Mouse (Mus musculus) heart, postnatal 0 days (tissue): ENCODE results near the gene B3gnt7. TPM values are rescaled to one million over a fixed set of nuclear protein-coding genes. Genes with fewer than 3 reads are reported as not detected.

Source experiments
- ATAC-seq: fragments of 200-750 bp; cut with Nextera tagmentation; 2 replicates; pipeline ENCODE4 v1.8.0; 2017; ENCODE audit warnings: low read depth, moderate number of reproducible peaks, moderate library complexity; ENCODE audit not compliant: insufficient read depth
- DNase-seq: peaks from one replicate; pipeline ENCODE4 v3.0.0-alpha.2; 2016; ENCODE audit warnings: low spot score
- H3K27ac ChIP-seq: fragments of 300-500 bp; sonication (generic); 2 replicates; pipeline ENCODE4 v1.5.1; 2014; ENCODE audit warnings: low read depth, mild to moderate bottlenecking
- H3K27me3 ChIP-seq: fragments of 300-500 bp; sonication (generic); 2 replicates; pipeline ENCODE4 v1.6.1; 2014; ENCODE audit warnings: low read length, mixed read lengths; ENCODE audit not compliant: control insufficient read depth, insufficient read depth
- H3K36me3 ChIP-seq: fragments of 300-500 bp; sonication (generic); replicated peaks from 2 replicates; pipeline ENCODE4 v1.6.1; 2014; ENCODE audit warnings: low read length, mixed read lengths; ENCODE audit not compliant: control insufficient read depth, insufficient read depth
- H3K4me1 ChIP-seq: fragments of 300-500 bp; sonication (generic); 2 replicates; pipeline ENCODE4 v1.6.1; 2014; ENCODE audit warnings: antibody characterized with exemption; ENCODE audit not compliant: control insufficient read depth, insufficient read depth
- H3K4me2 ChIP-seq: fragments of 300-500 bp; sonication (generic); 2 replicates; pipeline ENCODE4 v1.6.1; 2014; ENCODE audit warnings: low read depth, mild to moderate bottlenecking, low read length, moderate library complexity
- H3K4me3 ChIP-seq: fragments of 300-500 bp; sonication (generic); 2 replicates; pipeline ENCODE4 v1.5.1; 2014; ENCODE audit warnings: low read depth, low read length
- H3K9ac ChIP-seq: fragments of 300-500 bp; sonication (generic); replicated peaks from 2 replicates; pipeline ENCODE4 v1.6.1; 2014; ENCODE audit warnings: low read depth, low read length, mixed read lengths
- H3K9me3 ChIP-seq: fragments of 300-500 bp; sonication (generic); replicated peaks from 2 replicates; pipeline ENCODE4 v1.6.1; 2016; ENCODE audit warnings: low read length; ENCODE audit not compliant: control insufficient read depth
- CTCF ChIP-seq: IDR thresholded peaks from 2 replicates; pipeline ENCODE4 v1.5.1; 2016; ENCODE audit warnings: antibody characterized with exemption, control low read depth, low read depth
- EP300 ChIP-seq: IDR thresholded peaks from 2 replicates; pipeline ENCODE4 v1.6.1; 2016; ENCODE audit warnings: antibody characterized with exemption, low read depth
- WGBS: fragments of 180-500 bp; shearing (Covaris S2); extraction: QIAGEN DNeasy Blood & Tissue Kit; methylation state at CpG from one replicate; pipeline ENCODE4 v1.1.7; 2014; 5-methylcytosine and 5-hydroxymethylcytosine counted together
- microRNA-seq: library from miRNA; unstranded; fragments of <30 nt; microRNA quantifications from one replicate; pipeline ENCODE4, GENCODE M21; 2016
- polyA plus RNA-seq: library from polyadenylated mRNA; unstranded; fragments of >200 nt; fragmentation: Nextera tagmentation; extraction: Ambion mirVana; gene quantifications from 2 replicates; pipeline ENCODE4 v1.2.1, GENCODE M21; 2015
- total RNA-seq: library from RNA; depleted of rRNA; stranded (reverse); fragments of >200 nt; gene quantifications from 2 replicates; pipeline ENCODE4 v1.2.3, GENCODE M21; 2014; ENCODE audit warnings: low replicate concordance; rRNA removed

B3gnt7 gene
- total and polyA plus RNA-seq, 2 experiments from 2014 or later: 0.49 to 0.69 TPM

- no peak for DNase-seq
- WGBS: 90% methylated on average over 2 of the region's 2 CpGs
These were observed 51.6 kb downstream of the B3gnt7 start for GRCm38 (mm10) chr1:86354186-86354585.

More at GRCm38 (mm10) chr1:86354186-86354585, 51.6 kb downstream of the B3gnt7 start:
- H3K9ac ChIP-seq: no peak overlapping the region
- no peaks in the 10 kb centered on the region for H3K27me3 ChIP-seq
- TF ChIP-seq EP300 (no peak), CTCF (no peak)
- ATAC-seq: no peak
- H3K4me3 ChIP-seq: no peak overlapping the region
- H3K9me3 ChIP-seq: no peaks in the 10 kb centered on the region
- H3K36me3 ChIP-seq: peaks cover 80% of the 10 kb centered on the region
- H3K27ac ChIP-seq: no peak overlapping the region
- H3K4me2 ChIP-seq: no peak overlapping the region
- peaks cover 5% of the 10 kb centered on the region; the same call in 1 of the 2 replicates for H3K4me1 ChIP-seq

Small RNA genes lying within 50 kb of the gene (microRNA-seq; reads per million reads assigned to microRNA genes)
- gene mmu-mir-3535: 24.8 reads per million, percentile 39 among the genes with 10 or more reads in this experiment

Other genes starting within 250 kb of the B3gnt7 start
- gene Psmd1, start 238.4 kb upstream of the B3gnt7 start, total RNA-seq: 58.3 and 101 TPM in 2 replicates
- 110 and 116 TPM in 2 replicates for gene Psmd1, start 238.4 kb upstream of the B3gnt7 start, polyA plus RNA-seq
- not detected in 2 replicates for gene Htr2b, start 190.9 kb upstream of the B3gnt7 start, total RNA-seq
- 0.11 and 0.25 TPM in 2 replicates for gene Htr2b, start 190.9 kb upstream of the B3gnt7 start, polyA plus RNA-seq
- gene Gm21972, start 169.2 kb upstream of the B3gnt7 start, total RNA-seq: not detected in 2 replicates
- gene Gm21972, start 169.2 kb upstream of the B3gnt7 start, polyA plus RNA-seq: not detected in 2 replicates
- 1.5 and 2.7 TPM in 2 replicates for gene Armc9, start 148.1 kb upstream of the B3gnt7 start, total RNA-seq
- 5.1 and 5.9 TPM in 2 replicates for gene Armc9, start 148.1 kb upstream of the B3gnt7 start, polyA plus RNA-seq
- 11.2 and 31.7 TPM in 2 replicates for gene Ncl, start 56.6 kb downstream of the B3gnt7 start, total RNA-seq
- 153 and 174 TPM in 2 replicates for gene Ncl, start 56.6 kb downstream of the B3gnt7 start, polyA plus RNA-seq
- 0.31 TPM in 1 of 2 replicates, not detected in the other for gene Nmur1, start 123.4 kb downstream of the B3gnt7 start, total RNA-seq
- not detected in 2 replicates for gene Nmur1, start 123.4 kb downstream of the B3gnt7 start, polyA plus RNA-seq
- not detected in 2 replicates for gene Tex44, start 123.5 kb downstream of the B3gnt7 start, total RNA-seq
- not detected in 2 replicates for gene Tex44, start 123.5 kb downstream of the B3gnt7 start, polyA plus RNA-seq
- gene Ptma, start 223.9 kb downstream of the B3gnt7 start, total RNA-seq: 379 and 399 TPM in 2 replicates
- 597 and 614 TPM in 2 replicates for gene Ptma, start 223.9 kb downstream of the B3gnt7 start, polyA plus RNA-seq